Mouse (Mus musculus) bone marrow, adult 2 months (tissue): ENCODE measurements around the gene Man2a1. TPM values are rescaled to one million over a fixed set of nuclear protein-coding genes. Genes with fewer than 3 reads are reported as not detected.

Experiments used
- H3K27ac ChIP-seq: fragments of 200-500 bp; 2 replicates; pipeline ENCODE4 v1.5.1; 2012; ENCODE audit warnings: low read depth, mild to moderate bottlenecking, control low read depth, inconsistent platforms, low read length; ENCODE audit not compliant: control insufficient read depth, poor library complexity, insufficient read depth
- H3K4me1 ChIP-seq: fragments of 200-500 bp; 2 replicates; pipeline ENCODE4 v1.6.1; 2011; ENCODE audit warnings: low read length; ENCODE audit not compliant: control insufficient read depth, insufficient read depth
- H3K4me3 ChIP-seq: fragments of 200-500 bp; replicated peaks from 2 replicates; pipeline ENCODE3; 2011; ENCODE audit warnings: mild to moderate bottlenecking, low read depth, low read length, control low read depth; ENCODE audit not compliant: control insufficient read depth
- CTCF ChIP-seq: fragments of 200-500 bp; IDR thresholded peaks from 2 replicates; pipeline ENCODE4 v1.5.1; 2011; ENCODE audit warnings: low read length, control low read depth; ENCODE audit not compliant: control insufficient read depth, insufficient read depth
- POLR2A ChIP-seq: fragments of 200-500 bp; IDR thresholded peaks from 2 replicates; pipeline ENCODE4 v1.6.1; 2011; ENCODE audit warnings: low read depth, mild to moderate bottlenecking, control low read depth, low read length, borderline replicate concordance; ENCODE audit not compliant: control insufficient read depth
- WGBS: fragments of 180-500 bp; shearing (Covaris S2); methylation state at CpG from one replicate; pipeline ENCODE4 v1.1.7; 2018; 5-methylcytosine and 5-hydroxymethylcytosine counted together
- polyA plus RNA-seq: library from polyadenylated mRNA; stranded (reverse); fragments of >200 nt; gene quantifications from 2 replicates; pipeline ENCODE4 v1.2.4, GENCODE M21; 2011; ENCODE audit warnings: low replicate concordance; ENCODE audit not compliant: missing spikeins, insufficient read depth, insufficient read length

Man2a1 gene
- polyA plus RNA-seq, 1 experiment, result 22.5 TPM

DNA sequence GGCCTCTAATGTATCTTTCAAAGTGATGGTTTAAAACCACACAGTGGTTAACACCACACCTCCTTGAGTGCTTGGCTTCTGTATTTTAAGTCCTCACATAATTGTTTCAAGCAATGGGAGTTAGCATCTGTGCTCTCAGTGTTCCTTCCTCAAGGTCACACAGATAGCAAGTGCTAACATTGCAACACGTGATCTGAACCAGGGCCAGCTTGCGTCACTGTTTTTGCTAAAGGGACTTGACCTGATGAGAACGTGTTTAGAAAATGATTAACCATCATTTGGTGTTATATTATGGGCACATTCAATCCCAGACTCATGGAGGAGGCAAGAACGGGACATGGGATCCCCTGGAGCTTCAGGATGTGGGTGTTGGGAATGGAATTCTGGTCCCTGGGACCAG is 17.3 kb downstream of the Man2a1 start:
- Histone ChIP-seq H3K4me3 (no peak overlapping the region), H3K4me1 (peaks cover 2% of the 10 kb centered on the region), H3K27ac (no peak overlapping the region)
- TF ChIP-seq POLR2A, result no peak
- no peak for TF ChIP-seq CTCF
- WGBS, result 49% methylated on average over 4 of the region's 4 CpGs

DNA sequence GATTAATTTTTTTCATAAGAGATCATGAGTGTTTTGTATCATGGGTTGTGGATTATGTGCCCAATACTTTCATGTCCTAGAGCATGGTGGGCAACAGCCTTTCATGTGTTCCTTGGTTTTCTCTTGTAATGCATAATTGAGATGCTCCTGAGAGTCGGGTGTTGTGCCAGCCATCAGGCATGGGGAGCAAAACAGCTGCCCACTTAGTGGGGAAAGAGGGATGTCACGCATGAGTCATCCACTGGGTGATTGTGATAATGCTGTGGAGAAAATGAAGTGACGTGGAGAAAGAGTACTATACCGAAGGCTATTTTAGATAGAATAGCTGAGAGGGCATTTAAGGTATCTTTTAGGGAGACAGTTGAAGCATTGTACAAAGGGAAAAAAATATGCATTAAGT is 18.5 kb downstream of the Man2a1 start:
- Histone ChIP-seq H3K4me1 (peaks cover 2% of the 10 kb centered on the region), H3K27ac (no peak overlapping the region), H3K4me3 (no peak overlapping the region)
- 77% methylated on average over 4 of the region's 4 CpGs for WGBS
- TF ChIP-seq CTCF, result no peak
- no peak for TF ChIP-seq POLR2A

DNA sequence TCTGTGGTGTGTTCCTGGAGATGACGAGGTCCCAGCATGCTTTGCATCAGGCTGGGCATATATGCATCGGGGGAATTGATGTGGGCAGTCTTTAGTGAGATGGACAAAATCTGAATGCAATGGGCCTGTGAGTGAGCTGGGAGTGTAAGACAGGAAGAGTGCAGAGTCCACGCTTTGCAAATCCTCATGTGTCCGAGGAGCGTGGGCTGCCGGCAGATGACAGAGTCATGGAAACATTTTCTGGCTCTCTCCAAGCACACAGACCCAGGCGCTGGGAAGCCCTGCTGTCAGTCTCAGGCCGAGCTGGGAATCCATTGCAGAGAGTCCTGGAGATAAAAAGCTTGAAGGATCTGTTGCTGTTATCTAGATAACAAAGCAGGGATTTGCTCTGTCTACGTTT is 19.6 kb downstream of the Man2a1 start:
- 80% methylated on average over 9 of the region's 9 CpGs for WGBS
- Histone ChIP-seq H3K4me3 (no peak overlapping the region), H3K27ac (no peak overlapping the region), H3K4me1 (peaks cover 2% of the 10 kb centered on the region)
- TF ChIP-seq CTCF (no peak), POLR2A (no peak)

DNA sequence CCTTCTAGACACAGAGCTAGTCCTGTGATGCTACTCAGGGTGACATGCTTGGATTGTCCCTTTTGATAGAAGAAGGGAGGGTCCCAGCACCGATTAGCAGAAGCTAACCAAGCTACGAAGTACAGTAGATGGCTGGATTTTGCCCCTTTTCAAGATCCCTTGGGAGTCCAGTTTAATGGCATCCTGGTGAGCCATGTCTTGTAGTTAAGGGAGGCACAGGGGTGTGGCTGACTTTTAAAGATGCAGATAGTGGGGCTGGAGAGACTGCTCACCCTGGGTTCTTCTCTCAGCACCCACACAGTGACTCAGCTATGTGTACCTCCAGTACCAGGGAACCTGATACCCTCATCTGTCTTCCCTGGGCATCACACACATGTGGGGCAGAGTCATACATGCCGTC is 20.1 kb downstream of the Man2a1 start:
- Histone ChIP-seq H3K4me1 (no peaks in the 10 kb centered on the region; the same call in 1 of the 2 replicates), H3K27ac (no peak overlapping the region), H3K4me3 (no peak overlapping the region)
- WGBS, result 88% methylated on average over 3 of the region's 3 CpGs
- no peak for TF ChIP-seq CTCF
- no peak for TF ChIP-seq POLR2A

DNA sequence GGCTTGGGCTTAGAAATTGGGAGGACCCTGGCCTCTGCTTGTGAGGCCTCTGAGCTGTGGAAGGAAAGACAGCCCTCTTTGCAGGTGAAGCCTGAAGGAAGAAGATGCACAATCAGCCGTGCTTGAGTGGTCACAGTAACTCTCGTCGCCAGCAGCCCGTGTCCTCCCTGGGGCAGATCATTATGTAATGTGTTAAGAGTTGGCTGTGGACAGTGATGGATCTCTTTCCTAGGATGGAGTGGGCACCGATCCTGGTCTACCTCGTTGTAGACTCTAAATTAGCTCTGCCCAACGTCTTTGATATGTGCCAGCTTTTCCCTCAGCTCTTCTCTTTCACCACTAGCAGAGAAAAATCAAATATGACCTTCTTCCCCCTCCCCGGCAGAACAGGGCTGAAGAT is 20.7 kb downstream of the Man2a1 start:
- TF ChIP-seq CTCF (no peak), POLR2A (no peak)
- H3K27ac ChIP-seq, result no peak overlapping the region
- no peaks in the 10 kb centered on the region; the same call in 1 of the 2 replicates for H3K4me1 ChIP-seq
- H3K4me3 ChIP-seq, result no peak overlapping the region
- WGBS, result 70% methylated on average over 8 of the region's 8 CpGs

DNA sequence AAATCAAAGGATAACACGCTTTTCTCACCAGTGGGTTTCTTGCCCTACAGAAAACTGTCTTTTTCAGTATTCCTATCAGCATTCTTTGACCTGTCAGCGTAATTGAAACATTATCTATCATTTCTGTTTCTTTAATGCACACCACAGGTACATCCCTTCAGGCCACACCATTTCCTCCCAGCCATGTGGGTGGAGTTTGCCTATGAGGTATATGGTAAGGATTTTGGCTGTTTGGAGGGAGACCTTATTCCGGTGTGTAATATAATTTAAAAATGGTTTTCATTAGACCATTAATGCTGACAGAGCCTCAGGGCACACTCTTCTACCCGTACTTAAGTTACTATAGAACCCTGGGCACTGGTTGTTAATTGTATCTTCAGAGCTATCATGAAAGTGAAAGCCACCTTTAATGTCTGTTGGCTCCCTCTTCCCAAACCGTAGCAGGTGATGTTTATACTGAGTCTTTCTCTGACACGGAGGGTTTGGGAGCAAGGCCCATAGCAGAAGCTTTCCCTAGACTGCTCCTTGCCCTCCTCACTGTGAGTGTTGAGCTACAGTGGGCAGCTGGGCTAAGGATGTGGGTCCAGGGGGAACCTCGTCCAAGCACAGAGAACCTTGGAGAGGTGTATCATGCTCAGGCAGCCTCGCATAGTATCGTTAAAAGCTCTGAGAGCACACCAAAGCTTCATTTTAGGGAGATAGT is 21.3 kb downstream of the Man2a1 start:
- no peak overlapping the region for H3K27ac ChIP-seq

DNA sequence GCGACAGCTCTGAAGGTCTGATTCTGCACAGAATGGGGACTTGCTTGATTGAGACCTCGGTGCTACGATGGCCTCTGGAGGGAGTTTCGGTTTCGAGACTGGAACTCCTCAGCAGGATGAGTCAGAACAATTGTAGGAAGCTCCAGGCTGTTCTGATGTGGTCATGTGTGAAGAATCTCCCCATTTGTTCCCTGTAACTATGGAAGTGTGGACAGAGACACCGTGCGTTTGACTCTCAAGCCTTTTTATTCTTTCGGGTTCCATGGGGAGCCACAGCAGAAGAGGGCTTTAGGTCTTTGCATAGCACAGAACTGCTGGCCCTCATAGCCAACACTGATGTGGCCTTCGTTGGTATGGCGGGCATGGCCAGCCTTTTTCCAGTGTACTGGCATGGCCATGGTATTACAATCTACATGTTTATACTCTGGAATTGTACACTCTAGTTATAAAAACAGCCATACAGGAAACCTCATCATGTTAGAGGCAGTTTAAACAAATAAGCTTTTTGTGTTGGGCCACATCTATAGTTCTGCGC is 21.9 kb downstream of the Man2a1 start:
- H3K27ac ChIP-seq, result no peak overlapping the region
- H3K4me3 ChIP-seq, result no peak overlapping the region
- 42% methylated on average over 11 of the region's 11 CpGs for WGBS
- TF ChIP-seq CTCF (no peak), POLR2A (no peak)
- H3K4me1 ChIP-seq, result no peaks in the 10 kb centered on the region; the same call in 1 of the 2 replicates

More for the DNA sequence above, 21.3 kb downstream of the Man2a1 start:
- TF ChIP-seq POLR2A, result no peak
- no peak for TF ChIP-seq CTCF
- Histone ChIP-seq H3K4me1 (no peaks in the 10 kb centered on the region; the same call in 1 of the 2 replicates), H3K4me3 (no peak overlapping the region)
- WGBS, result 50% methylated on average over 9 of the region's 9 CpGs

DNA sequence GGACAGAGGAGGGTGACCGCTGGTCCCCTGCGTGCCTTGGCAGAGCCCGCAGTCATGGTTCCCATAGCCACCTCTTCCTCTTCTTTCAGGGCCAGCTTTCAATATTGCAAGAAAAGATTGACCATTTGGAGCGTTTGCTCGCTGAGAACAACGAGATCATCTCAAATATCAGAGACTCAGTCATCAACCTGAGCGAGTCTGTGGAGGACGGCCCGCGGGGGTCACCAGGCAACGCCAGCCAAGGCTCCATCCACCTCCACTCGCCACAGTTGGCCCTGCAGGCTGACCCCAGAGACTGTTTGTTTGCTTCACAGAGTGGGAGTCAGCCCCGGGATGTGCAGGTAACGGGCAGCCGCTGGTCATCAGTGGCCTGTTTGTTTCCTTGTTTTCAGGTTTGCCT is 23.9 kb downstream of the Man2a1 start:
- Histone ChIP-seq H3K4me1 (no peaks in the 10 kb centered on the region), H3K27ac (no peak overlapping the region), H3K4me3 (no peak overlapping the region)
- WGBS, result 92% methylated on average over 15 of the region's 15 CpGs
- TF ChIP-seq POLR2A, result no peak
- no peak for TF ChIP-seq CTCF
